In genomic region chr7:75848776-75849670, GRCm38 (mm10) we compare ENCODE assay signal across 8 mouse cellular contexts. TPM values are rescaled to one million over a fixed set of nuclear protein-coding genes. Genes with fewer than 3 reads are reported as not detected.
DNase-seq lines count a peak whose midpoint lies in the region; ATAC-seq and TF ChIP-seq lines count a peak whose summit lies in the region.

No protein-coding gene starts in this region.

- peak overlapping the region; percentile 92 for H3K9ac ChIP-seq in forebrain, embryonic 14.5 days (ENCODE audit: low read length)
- peak overlapping the region; percentile 99 for H3K9ac ChIP-seq in liver, embryonic 14.5 days (replicated peaks)

- no peak for TF ChIP-seq CTCF in liver, embryonic 14.5 days (IDR thresholded peaks at IDR 0.05; ENCODE audit: low read depth)

- H3K27me3 ChIP-seq in forebrain, embryonic 14.5 days (replicated peaks; ENCODE audit: control insufficient read depth, insufficient read depth, low read length) = no peaks in the 10 kb centered on the region
- no peaks in the 10 kb centered on the region for H3K27me3 ChIP-seq in liver, embryonic 14.5 days (ENCODE audit: control insufficient read depth, insufficient read depth, low read length)

- H3K27ac ChIP-seq in forebrain, embryonic 14.5 days (ENCODE audit: low read depth, low read length) = peak overlapping the region; percentile 82
- peak overlapping the region; percentile 68 for H3K27ac ChIP-seq in liver, embryonic 14.5 days

- 1% methylated on average over 25 of the region's 25 CpGs for WGBS in forebrain, embryonic 14.5 days
- 3% methylated on average over 25 of the region's 25 CpGs for WGBS in liver, embryonic 14.5 days (ENCODE audit: insufficient replicate concordance)

- H3K4me2 ChIP-seq in forebrain, embryonic 14.5 days (ENCODE audit: low read length) = peak overlapping the region; percentile 84
- H3K4me2 ChIP-seq in liver, embryonic 14.5 days (ENCODE audit: low read depth) = peak overlapping the region; percentile 92

- H3K9me3 ChIP-seq in forebrain, embryonic 14.5 days (replicated peaks; ENCODE audit: control insufficient read depth, low read length) = no peaks in the 10 kb centered on the region
- H3K9me3 ChIP-seq in liver, embryonic 14.5 days (ENCODE audit: control insufficient read depth, low read length) = no peaks in the 10 kb centered on the region

- peak; percentile 65 for DNase-seq in adrenal gland, postnatal 14 days
- no peak for DNase-seq in adrenal gland, adult 8-10 months
- DNase-seq in ZHBTc4 (ENCODE audit: low read depth, low spot score) = peak; percentile 48
- peak; percentile 49 for DNase-seq in forebrain, embryonic 14.5 days (ENCODE audit: low spot score)
- DNase-seq in induced T-regulatory cell, adult 2 months (ENCODE audit: low read depth) = peak; percentile 82
- no peak for DNase-seq in liver, embryonic 14.5 days (ENCODE audit: low read depth in 3 of 3, low spot score in 3 of 3)
- DNase-seq in neural tube, embryonic 10.5 days (ENCODE audit: extremely low spot score, low spot score) = peak; percentile 61
- DNase-seq in urinary bladder, postnatal 36 days (ENCODE audit: low spot score in 2 of 2) = peak; percentile 18 to 43

- peak; percentile 22 for ATAC-seq in forebrain, embryonic 14.5 days
- peak; percentile 27; the same call in 1 of the 2 replicates for ATAC-seq in liver, embryonic 14.5 days (ENCODE audit: insufficient read depth)

- H3K4me3 ChIP-seq in forebrain, embryonic 14.5 days (ENCODE audit: low read depth, low read length) = peak overlapping the region; percentile 88
- peak overlapping the region; percentile 92 to 97 for H3K4me3 ChIP-seq in liver, embryonic 14.5 days (ENCODE audit: insufficient read depth in 1 of 2, low read depth in 2 of 2, low read length in 2 of 2)

- peaks cover 41% of the 10 kb centered on the region for H3K4me1 ChIP-seq in forebrain, embryonic 14.5 days (ENCODE audit: control insufficient read depth, insufficient read depth, low read length)
- H3K4me1 ChIP-seq in liver, embryonic 14.5 days (replicated peaks; ENCODE audit: control insufficient read depth in 2 of 2, insufficient read depth in 2 of 2, low read length in 1 of 2) = peaks cover 15 to 21% of the 10 kb centered on the region in 2 experiments; a peak in 3 of 4 replicates

- TF ChIP-seq EP300 in liver, embryonic 14.5 days (IDR thresholded peaks at IDR 0.05; ENCODE audit: low read depth) = no peak

- H3K36me3 ChIP-seq in forebrain, embryonic 14.5 days (ENCODE audit: control insufficient read depth, insufficient read depth, low read length) = no peaks in the 10 kb centered on the region
- H3K36me3 ChIP-seq in liver, embryonic 14.5 days (replicated peaks; ENCODE audit: control insufficient read depth, insufficient read depth, low read depth) = no peaks in the 10 kb centered on the region; the same call in 1 of the 2 replicates

RNA-seq across cellular contexts. Expression of gene Klhl25, which starts 0.9 kb away (rescaled TPM):
- 12.5 and 14.3 TPM in 2 replicates for total RNA-seq in adrenal gland, postnatal 14 days (2021)
- total RNA-seq in adrenal gland, adult 8-10 months (2022) = 10 to 100 TPM; 15.2 to 18.5 (median 17.5) TPM
- polyA plus RNA-seq in forebrain, embryonic 14.5 days (2014; fragmentation: Nextera tagmentation; extraction: Ambion mirVana) = 36.9 and 40.9 TPM in 2 replicates
- 7.6 and 7.9 TPM in 2 replicates for polyA plus RNA-seq in liver, embryonic 14.5 days (2012; rRNA removed)
- polyA plus RNA-seq in liver, embryonic 14.5 days (2014; fragmentation: Nextera tagmentation; extraction: Ambion mirVana) = 8.9 and 9.5 TPM in 2 replicates

Comparison
In these comparisons a context has a peak if more than half of its experiments do, and no peak if none do; other contexts are left out.
1. DNase-seq: peak in adrenal gland, postnatal 14 days (single experiment), ZHBTc4 (single experiment), forebrain, embryonic 14.5 days (single experiment), induced T-regulatory cell, adult 2 months (single experiment), neural tube, embryonic 10.5 days (single experiment) and urinary bladder, postnatal 36 days (2 of 2); none in adrenal gland, adult 8-10 months (single experiment) and liver, embryonic 14.5 days (0 of 3).